Mouse (Mus musculus) neural tube, embryonic 12.5 days (tissue): Measurements from ENCODE around the gene Terb2. TPM values are rescaled to one million over a fixed set of nuclear protein-coding genes. Genes with fewer than 3 reads are reported as not detected.
A peak's percentile ranks its signal among the peaks of the same experiment; 100 is the strongest.

ENCODE experiments used
- ATAC-seq: fragments of 200-750 bp; cut with Nextera tagmentation; 2 replicates; pipeline ENCODE4 v1.8.0; 2017; ENCODE audit warnings: low read depth, mild to moderate bottlenecking, moderate TSS enrichment, moderate library complexity; ENCODE audit not compliant: low FRiP score
- H3K27ac ChIP-seq: fragments of 300-500 bp; sonication (generic); 2 replicates; pipeline ENCODE4 v1.5.1; 2016
- H3K27me3 ChIP-seq: fragments of 300-500 bp; sonication (generic); replicated peaks from 2 replicates; pipeline ENCODE4 v1.6.1; 2016; ENCODE audit warnings: mild to moderate bottlenecking
- H3K36me3 ChIP-seq: fragments of 300-500 bp; sonication (generic); 2 replicates; pipeline ENCODE4 v1.6.1; 2016; ENCODE audit warnings: mild to moderate bottlenecking
- H3K4me1 ChIP-seq: fragments of 300-500 bp; sonication (generic); 2 replicates; pipeline ENCODE4 v1.6.1; 2016
- H3K4me2 ChIP-seq: fragments of 300-500 bp; sonication (generic); replicated peaks from 2 replicates; pipeline ENCODE4 v1.6.1; 2016; ENCODE audit warnings: mild to moderate bottlenecking
- H3K4me3 ChIP-seq: fragments of 300-500 bp; sonication (generic); 2 replicates; pipeline ENCODE4 v1.5.1; 2016
- H3K9ac ChIP-seq: fragments of 300-500 bp; sonication (generic); 2 replicates; pipeline ENCODE4 v1.6.1; 2016; ENCODE audit warnings: mild to moderate bottlenecking
- H3K9me3 ChIP-seq: fragments of 300-500 bp; sonication (generic); 2 replicates; pipeline ENCODE4 v1.6.1; 2016; ENCODE audit warnings: mild to moderate bottlenecking
- WGBS: fragments of 180-500 bp; shearing (Covaris S2); methylation state at CpG from one replicate; pipeline ENCODE4 v1.1.7; 2016; 5-methylcytosine and 5-hydroxymethylcytosine counted together
- polyA plus RNA-seq: library from polyadenylated mRNA; unstranded; fragments of >200 nt; fragmentation: Nextera tagmentation; extraction: Ambion mirVana; gene quantifications from 2 replicates; pipeline ENCODE4 v1.2.1, GENCODE M21; 2016

The Terb2 gene
- polyA plus RNA-seq, 1 experiment from 2014 or later = not detected

DNA sequence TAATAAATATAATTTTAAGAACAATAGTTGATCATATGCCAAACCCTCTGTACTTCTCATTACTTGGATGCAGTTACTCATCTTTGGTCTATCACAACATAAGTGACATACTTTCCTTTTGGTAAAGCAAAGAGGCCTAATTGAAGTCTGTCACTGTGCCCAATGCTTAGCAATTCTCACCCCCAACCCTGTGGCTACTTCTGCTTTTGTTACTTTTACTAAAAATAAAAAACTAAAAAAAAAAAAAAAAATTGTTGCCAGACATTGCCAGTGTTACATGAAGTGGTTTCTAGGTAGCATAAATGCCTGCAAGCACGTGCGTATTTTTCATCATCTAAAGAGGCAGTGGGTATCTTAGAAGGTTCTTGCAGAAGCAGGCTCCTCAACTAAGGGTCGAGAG lies 33.2 kb upstream of the Terb2 start:
- Histone ChIP-seq H3K27ac (no peak overlapping the region), H3K27me3 (no peaks in the 10 kb centered on the region), H3K4me2 (no peak overlapping the region), H3K36me3 (0 out of 2 replicates have a peak, but pooled peaks cover 3% of the 10 kb centered on the region), H3K4me3 (no peak overlapping the region), H3K9me3 (no peaks in the 10 kb centered on the region), H3K9ac (no peak overlapping the region), H3K4me1 (peaks cover 5% of the 10 kb centered on the region; the same call in 1 of the 2 replicates)
- 84% methylated on average over 3 of the region's 3 CpGs for WGBS
- ATAC-seq = no peak

DNA sequence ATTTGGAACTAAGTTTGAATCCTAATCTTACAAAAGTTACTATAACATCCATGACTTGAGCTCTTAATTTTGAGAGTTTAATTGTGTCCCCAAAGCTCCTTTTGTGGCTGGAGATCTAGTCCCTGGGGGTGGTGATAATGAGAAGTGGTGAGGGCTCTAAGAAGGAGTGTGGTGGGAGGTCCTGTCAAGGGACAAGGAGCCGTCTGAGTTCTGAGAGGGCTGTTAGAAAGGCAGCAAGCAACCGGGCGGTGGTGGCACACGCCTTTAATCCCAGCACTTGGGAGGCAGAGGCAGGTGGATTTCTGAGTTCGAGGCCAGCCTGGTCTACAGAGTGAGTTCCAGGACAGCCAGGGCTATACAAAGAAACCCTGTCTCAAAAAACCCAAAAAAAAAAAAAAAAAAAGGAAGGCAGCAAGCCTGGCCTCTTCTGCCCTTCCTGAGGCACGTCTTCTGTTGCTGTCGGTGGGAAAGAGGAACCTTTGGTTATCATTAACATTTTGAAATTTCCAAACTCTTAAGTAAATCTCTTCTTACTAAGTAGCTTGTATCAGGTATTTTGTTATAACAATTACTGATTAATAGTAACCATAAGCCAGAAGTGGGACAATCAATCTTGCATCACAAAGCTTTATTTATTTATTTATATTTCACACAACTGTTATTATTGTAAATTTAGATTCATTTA lies 32.2 kb upstream of the Terb2 start:
- Histone ChIP-seq H3K9me3 (no peaks in the 10 kb centered on the region), H3K36me3 (0 out of 2 replicates have a peak, but pooled peaks cover 3% of the 10 kb centered on the region), H3K27me3 (no peaks in the 10 kb centered on the region), H3K4me2 (no peak overlapping the region), H3K27ac (no peak overlapping the region), H3K4me1 (no peaks in the 10 kb centered on the region), H3K4me3 (no peak overlapping the region), H3K9ac (no peak overlapping the region)
- no peak for ATAC-seq
- 85% methylated on average over 7 of the region's 7 CpGs for WGBS

DNA sequence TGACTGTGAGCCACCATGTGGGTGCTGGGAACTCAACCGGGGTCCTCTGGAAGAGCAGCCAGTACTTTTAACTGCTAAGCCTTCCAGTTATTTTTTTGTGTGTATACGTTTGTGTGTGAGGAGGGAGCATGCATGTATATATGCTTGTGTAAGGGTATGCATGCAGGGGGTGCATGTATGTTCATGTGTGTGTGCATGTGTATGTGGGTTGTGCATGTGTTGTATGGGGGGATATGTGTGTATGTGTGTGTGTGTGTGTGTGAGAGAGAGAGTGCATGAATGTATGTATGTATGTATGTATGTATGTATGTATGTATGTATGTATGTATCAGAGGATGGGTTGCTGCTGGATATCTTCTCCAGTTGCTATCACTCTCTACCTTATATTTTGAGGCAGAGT lies 31.6 kb upstream of the Terb2 start:
- WGBS = 93% methylated on average over 2 of the region's 2 CpGs

DNA sequence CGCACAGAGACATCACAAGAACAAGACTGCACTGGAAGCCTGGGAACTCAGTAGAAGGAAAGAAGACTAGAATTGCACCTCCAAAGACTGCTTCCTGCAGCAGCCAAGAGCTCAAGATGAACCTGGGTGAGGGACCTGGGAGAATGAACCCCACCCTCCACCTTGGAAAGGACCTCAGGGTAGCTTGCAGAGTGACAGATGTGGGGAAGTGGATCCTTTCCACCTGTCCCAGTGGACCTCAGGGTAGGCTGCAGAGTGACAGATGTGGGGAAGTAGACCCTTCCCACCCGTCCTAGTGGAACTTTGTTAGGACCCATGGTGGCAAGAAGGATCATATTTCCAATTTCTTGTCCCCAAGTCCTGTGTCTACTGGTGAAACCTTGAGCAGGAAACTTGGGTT lies 30.8 kb upstream of the Terb2 start:
- H3K36me3 ChIP-seq = 0 out of 2 replicates have a peak, but pooled peaks cover 3% of the 10 kb centered on the region
- H3K4me3 ChIP-seq = no peak overlapping the region
- WGBS = 81% methylated on average over 2 of the region's 2 CpGs
- no peak for ATAC-seq
- H3K4me2 ChIP-seq = no peak overlapping the region
- no peak overlapping the region for H3K27ac ChIP-seq
- H3K9me3 ChIP-seq = no peaks in the 10 kb centered on the region
- H3K4me1 ChIP-seq = no peaks in the 10 kb centered on the region
- H3K9ac ChIP-seq = no peak overlapping the region
- H3K27me3 ChIP-seq = no peaks in the 10 kb centered on the region

More for the DNA sequence above, 31.6 kb upstream of the Terb2 start:
- H3K9ac ChIP-seq = no peak overlapping the region
- H3K9me3 ChIP-seq = no peaks in the 10 kb centered on the region
- no peak overlapping the region for H3K27ac ChIP-seq
- H3K4me1 ChIP-seq = no peaks in the 10 kb centered on the region
- 0 out of 2 replicates have a peak, but pooled peaks cover 3% of the 10 kb centered on the region for H3K36me3 ChIP-seq
- H3K27me3 ChIP-seq = no peaks in the 10 kb centered on the region
- ATAC-seq = no peak
- no peak overlapping the region for H3K4me2 ChIP-seq
- H3K4me3 ChIP-seq = no peak overlapping the region

DNA sequence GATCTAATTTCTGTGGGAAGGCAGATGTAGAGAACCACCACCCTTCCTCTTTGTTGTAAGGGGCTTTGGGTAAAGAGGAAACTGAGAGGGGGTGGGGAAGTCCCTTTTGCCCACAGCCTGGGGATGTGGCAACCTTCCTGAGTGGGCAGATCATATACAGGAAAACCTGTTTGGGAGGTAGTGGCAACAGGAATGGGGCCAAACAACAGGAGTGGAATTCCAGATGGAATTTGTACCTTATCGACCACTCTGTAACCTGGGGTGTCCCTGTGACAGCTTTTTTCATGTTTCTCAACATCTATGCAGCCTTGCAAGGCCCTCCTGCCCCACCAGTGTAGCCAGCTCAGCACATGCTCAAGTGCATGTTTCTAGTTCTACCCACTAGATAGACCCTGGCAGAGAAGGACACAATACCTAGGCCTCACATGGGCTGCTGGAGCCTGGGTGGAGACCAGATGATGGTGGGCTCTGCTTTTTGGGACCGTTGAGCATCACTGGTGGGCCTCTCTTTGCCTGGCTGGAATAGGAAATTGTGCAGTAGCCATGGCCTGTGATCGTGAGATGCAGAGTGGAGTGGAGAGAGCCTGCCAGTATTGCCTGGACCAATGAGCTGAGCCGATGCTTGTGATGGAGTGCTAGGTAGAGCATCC lies 29.9 kb upstream of the Terb2 start:
- no peak overlapping the region for H3K4me3 ChIP-seq
- H3K27me3 ChIP-seq = no peaks in the 10 kb centered on the region
- H3K36me3 ChIP-seq = 0 out of 2 replicates have a peak, but pooled peaks cover 3% of the 10 kb centered on the region
- H3K4me1 ChIP-seq = no peaks in the 10 kb centered on the region
- H3K9me3 ChIP-seq = no peaks in the 10 kb centered on the region
- no peak for ATAC-seq
- no peak overlapping the region for H3K9ac ChIP-seq
- WGBS = 91% methylated on average over 4 of the region's 4 CpGs
- H3K4me2 ChIP-seq = no peak overlapping the region
- H3K27ac ChIP-seq = no peak overlapping the region

DNA sequence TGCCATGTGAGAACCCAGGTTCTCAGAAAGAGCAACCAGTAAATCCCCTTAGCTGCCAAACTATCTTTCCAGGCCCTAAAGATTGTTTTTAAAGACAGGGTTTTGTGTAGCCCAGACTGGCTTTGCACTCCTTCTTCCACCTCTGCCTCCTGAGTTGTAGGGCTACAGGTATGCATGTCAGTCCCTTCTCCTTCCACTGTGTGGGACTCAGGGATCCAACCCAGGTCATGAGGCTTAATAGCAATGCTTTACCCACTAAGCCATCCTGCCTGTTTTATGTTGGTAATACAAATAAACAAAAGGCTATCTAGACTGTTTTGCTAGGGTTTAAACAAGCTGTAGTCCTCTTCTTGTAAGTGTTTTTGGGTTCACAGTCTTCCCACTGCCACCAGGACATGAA lies 28.5 kb upstream of the Terb2 start:
- Histone ChIP-seq H3K9me3 (no peaks in the 10 kb centered on the region), H3K4me1 (no peaks in the 10 kb centered on the region), H3K36me3 (0 out of 2 replicates have a peak, but pooled peaks cover 3% of the 10 kb centered on the region), H3K4me2 (no peak overlapping the region), H3K9ac (no peak overlapping the region), H3K27me3 (no peaks in the 10 kb centered on the region), H3K4me3 (no peak overlapping the region), H3K27ac (no peak overlapping the region)
- ATAC-seq = no peak

DNA sequence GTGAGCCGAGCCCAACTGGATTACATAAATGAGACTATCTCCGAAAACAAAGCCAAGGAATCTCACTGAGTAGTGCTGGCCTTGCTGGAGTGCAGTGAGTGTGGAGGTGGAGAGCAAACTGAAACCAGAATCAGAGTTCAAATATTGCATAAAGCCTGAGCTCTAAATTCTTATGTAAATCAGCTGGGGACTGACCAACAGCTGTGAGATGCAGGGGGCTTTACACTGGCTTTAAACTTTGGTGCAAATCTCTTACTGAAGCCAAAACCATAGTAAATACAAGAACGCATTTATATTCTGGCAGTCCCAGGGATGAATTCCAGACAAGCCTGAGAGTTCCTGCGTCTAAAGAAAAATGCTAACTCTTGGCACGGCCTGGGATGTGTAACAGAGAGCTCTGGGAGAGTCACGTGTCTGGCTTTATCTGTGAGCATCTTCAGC lies 27.7 kb upstream of the Terb2 start:
- H3K27me3 ChIP-seq = no peaks in the 10 kb centered on the region
- WGBS = 78% methylated on average over 6 of the region's 6 CpGs
- H3K27ac ChIP-seq = no peak overlapping the region
- no peak overlapping the region for H3K9ac ChIP-seq
- H3K36me3 ChIP-seq = 0 out of 2 replicates have a peak, but pooled peaks cover 3% of the 10 kb centered on the region
- no peaks in the 10 kb centered on the region for H3K9me3 ChIP-seq
- no peaks in the 10 kb centered on the region for H3K4me1 ChIP-seq
- ATAC-seq = no peak
- H3K4me2 ChIP-seq = no peak overlapping the region
- H3K4me3 ChIP-seq = no peak overlapping the region

DNA sequence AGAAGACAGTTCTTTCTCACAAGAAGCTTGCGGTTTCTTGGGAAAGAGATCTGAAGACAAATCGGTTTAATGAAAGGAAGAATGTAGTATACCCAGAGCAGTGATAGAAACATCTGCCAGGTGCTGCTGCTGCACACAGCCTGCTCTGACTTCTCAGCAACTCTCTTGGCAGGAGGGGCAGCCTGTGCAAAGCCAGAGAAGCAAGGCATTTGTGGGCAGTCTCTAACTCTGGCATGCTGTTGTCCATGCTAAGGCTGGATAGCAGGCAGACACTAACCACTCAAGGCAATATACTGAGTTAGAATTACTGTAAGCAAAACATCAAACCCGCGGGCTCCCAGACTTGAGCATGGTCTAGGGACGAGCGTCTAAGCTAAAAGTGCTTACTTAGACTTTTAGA lies 26.4 kb upstream of the Terb2 start:
- Histone ChIP-seq H3K27me3 (no peaks in the 10 kb centered on the region), H3K9ac (no peak overlapping the region), H3K36me3 (0 out of 2 replicates have a peak, but pooled peaks cover 3% of the 10 kb centered on the region), H3K4me1 (no peaks in the 10 kb centered on the region), H3K4me3 (no peak overlapping the region), H3K9me3 (no peaks in the 10 kb centered on the region), H3K27ac (no peak overlapping the region), H3K4me2 (no peak overlapping the region)
- ATAC-seq = no peak
- WGBS = 89% methylated on average over 6 of the region's 6 CpGs

DNA sequence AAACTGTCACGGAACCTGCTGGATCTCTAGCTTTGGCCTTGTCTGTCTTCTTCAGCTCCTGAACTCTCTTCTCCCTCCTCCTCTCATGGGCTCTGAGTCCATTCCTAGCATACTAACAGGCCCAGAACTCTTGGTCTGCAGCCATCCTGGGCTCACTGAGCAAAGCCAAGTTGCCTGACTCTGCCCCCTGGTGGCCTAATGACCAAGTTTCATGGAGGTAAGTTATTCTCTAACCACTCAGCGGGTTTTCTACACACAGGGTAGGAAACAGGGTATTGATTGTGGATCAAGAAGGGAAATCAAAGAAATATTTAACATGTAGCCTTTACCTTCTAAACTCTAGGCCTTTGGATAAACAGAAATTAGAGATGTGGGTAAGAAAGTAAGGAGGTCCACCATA lies 25.4 kb upstream of the Terb2 start, which contains the start of gene Trim69:
Trim69 (plus strand) TSS at position 21 of the 400 bp plus-strand sequence.
- Histone ChIP-seq H3K9me3 (no peaks in the 10 kb centered on the region), H3K27ac (no peak within 1 kb of the TSS), H3K36me3 (no peaks in the 10 kb centered on the region), H3K4me2 (no peak within 1 kb of the TSS), H3K9ac (no peak within 1 kb of the TSS), H3K4me1 (no peaks in the 10 kb centered on the region), H3K27me3 (no peaks in the 10 kb centered on the region), H3K4me3 (no peak within 1 kb of the TSS)
- WGBS = 32% methylated on average over 2 of the region's 2 CpGs
- peak; percentile 44; the same call in 1 of the 2 replicates for ATAC-seq

DNA sequence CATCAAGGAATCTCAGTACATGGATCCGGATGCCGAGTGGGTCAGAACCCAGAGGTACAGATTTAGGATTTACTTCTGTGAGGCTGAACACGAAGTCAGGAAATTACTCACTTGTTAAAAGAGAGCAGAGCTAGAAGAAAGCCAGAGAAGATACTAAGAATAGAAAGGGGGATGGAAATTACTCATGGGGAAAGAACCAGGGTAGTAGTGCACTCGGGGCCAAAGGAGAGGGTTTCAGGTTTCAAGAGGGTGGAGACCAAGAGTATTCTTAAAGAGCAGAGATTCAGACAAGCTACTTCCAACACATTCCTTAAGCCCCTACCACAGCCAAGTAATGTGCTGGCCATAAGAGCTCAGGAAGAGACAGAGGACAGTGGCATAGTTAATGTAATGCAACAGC lies 24.5 kb upstream of the Terb2 start:
- Histone ChIP-seq H3K4me1 (no peaks in the 10 kb centered on the region), H3K9me3 (no peaks in the 10 kb centered on the region), H3K4me2 (no peak overlapping the region), H3K4me3 (no peak overlapping the region), H3K36me3 (no peaks in the 10 kb centered on the region), H3K27ac (no peak overlapping the region), H3K9ac (no peak overlapping the region), H3K27me3 (no peaks in the 10 kb centered on the region)
- no peak for ATAC-seq
- 40% methylated on average over 4 of the region's 4 CpGs for whole genome bisulfite sequencing

DNA sequence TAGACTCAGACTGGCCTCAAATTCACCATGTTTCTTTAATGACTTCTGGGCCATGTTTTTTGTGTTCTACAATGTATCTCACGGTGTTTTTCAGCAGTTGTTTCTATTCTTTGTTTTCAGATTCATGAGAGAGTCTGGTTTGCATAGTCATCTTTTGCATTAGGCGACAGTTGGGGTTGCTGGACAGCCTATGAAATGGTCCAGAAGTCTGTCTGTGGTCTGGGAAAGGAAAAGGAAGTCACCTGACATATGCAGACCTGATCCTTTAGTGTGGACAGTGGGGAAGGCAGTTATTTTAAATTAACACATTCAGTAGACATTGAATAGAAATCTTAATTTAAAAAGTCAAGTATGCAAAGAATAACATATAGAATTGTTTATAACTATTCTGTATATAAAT lies 23.5 kb upstream of the Terb2 start:
- Histone ChIP-seq H3K4me3 (no peak overlapping the region), H3K4me1 (no peaks in the 10 kb centered on the region), H3K4me2 (no peak overlapping the region), H3K9ac (no peak overlapping the region), H3K36me3 (no peaks in the 10 kb centered on the region), H3K27me3 (no peaks in the 10 kb centered on the region), H3K9me3 (no peaks in the 10 kb centered on the region), H3K27ac (no peak overlapping the region)
- ATAC-seq = no peak
- WGBS = 75% methylated on average over 2 of the region's 2 CpGs

DNA sequence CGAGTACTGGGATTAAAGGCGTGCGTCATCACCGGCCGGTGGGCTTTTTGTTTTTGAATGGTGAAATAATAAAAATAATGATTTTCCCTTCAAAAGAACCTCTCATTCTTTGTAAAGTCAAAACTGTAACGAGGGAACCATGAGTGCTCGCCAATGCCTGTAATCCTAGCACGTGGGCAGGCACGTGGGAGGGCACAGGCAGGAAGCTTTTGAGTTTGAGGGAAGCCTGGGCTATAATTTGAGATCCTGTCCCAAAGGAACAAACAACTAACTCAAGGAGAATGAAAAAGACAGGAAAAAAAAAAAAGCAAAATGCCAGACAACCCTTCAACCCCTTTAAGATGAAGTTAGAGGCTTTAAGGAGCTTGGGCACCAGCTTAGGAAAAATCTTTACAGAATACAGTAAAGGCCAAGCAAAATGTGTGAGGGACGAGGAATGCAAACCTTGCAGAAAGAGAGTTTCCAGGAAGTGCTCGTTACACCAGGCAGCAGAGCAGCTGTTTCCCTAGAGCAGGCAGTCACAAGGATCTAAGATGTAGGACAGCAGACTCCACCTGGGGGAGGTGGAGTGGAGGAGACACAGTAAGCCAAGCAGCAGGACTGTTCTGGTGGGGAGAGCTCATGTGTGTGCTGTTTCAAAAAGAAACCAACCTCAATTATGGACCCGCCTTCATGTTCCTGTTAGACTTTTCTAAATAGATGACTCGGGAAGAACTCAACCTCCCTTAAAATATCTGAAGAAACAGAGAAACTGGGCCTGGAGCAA lies 22.5 kb upstream of the Terb2 start:
- Histone ChIP-seq H3K27me3 (no peaks in the 10 kb centered on the region), H3K9ac (no peak overlapping the region), H3K36me3 (no peaks in the 10 kb centered on the region), H3K27ac (no peak overlapping the region), H3K4me1 (no peaks in the 10 kb centered on the region), H3K4me3 (no peak overlapping the region), H3K9me3 (no peaks in the 10 kb centered on the region), H3K4me2 (no peak overlapping the region)
- no peak for ATAC-seq
- WGBS = 81% methylated on average over 13 of the region's 13 CpGs
